Mouse (Mus musculus) bone marrow, adult 2 months (tissue): ENCODE results near the gene Bmf.

ENCODE experiments used
- CTCF ChIP-seq: fragments of 200-500 bp; IDR thresholded peaks from 2 replicates; pipeline ENCODE4 v1.5.1; 2011; ENCODE audit warnings: low read length, control low read depth; ENCODE audit not compliant: control insufficient read depth, insufficient read depth
- POLR2A ChIP-seq: fragments of 200-500 bp; IDR thresholded peaks from 2 replicates; pipeline ENCODE4 v1.6.1; 2011; ENCODE audit warnings: low read depth, mild to moderate bottlenecking, control low read depth, low read length, borderline replicate concordance; ENCODE audit not compliant: control insufficient read depth

DNA sequence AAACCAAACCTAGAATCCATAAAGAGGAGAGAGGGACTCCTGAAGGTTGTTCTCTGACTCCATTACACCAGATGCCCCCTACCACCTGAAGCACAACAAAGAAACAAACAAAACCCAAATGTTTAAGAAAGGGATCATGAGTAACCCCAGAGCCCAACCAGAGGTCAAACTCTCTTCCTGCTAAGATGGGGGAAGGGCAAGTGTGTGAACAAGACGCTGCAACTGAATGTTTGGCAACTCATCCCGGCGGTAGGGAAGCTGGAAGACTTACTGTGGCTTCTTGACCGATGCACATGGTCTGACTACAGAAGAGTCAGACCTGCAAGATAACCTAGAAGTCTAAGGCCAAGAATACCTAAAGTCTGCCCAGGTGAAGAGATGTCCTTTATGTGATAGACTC, 12.3 kb downstream of the Bmf start:
- TF ChIP-seq CTCF: no peak
- no peak for TF ChIP-seq POLR2A
